Mouse (Mus musculus) MEL (cell line): ENCODE results near the gene Tom1l2. TPM values are rescaled to one million over a fixed set of nuclear protein-coding genes. Genes with fewer than 3 reads are reported as not detected.

ENCODE experiments used
- DNase-seq: peaks from one replicate; pipeline ENCODE4 v3.0.0; 2011; ENCODE audit warnings: low read depth, low spot score
- H3K27ac ChIP-seq: 2 replicates; pipeline ENCODE4 v1.5.1; 2012; ENCODE audit warnings: low read depth, mild to moderate bottlenecking, control low read depth, low read length, moderate library complexity; ENCODE audit not compliant: control insufficient read depth
- H3K27me3 ChIP-seq, 2 experiments: fragments of 150-350 bp in 1 of 2; sonication (generic) in 1 of 2; 2 replicates each; pipeline ENCODE4 v1.6.1; 2012; ENCODE audit warnings: low read length in 2 of 2, mild to moderate bottlenecking in 2 of 2, improper control_type of control experiment in 1 of 2, moderate library complexity in 1 of 2; ENCODE audit not compliant: insufficient read depth in 2 of 2, control insufficient read depth in 1 of 2
- H3K36me3 ChIP-seq, 2 experiments: 2 replicates each; pipeline ENCODE4 v1.6.1; 2012 to 2014; ENCODE audit warnings: low read length in 2 of 2, improper control_type of control experiment in 1 of 2, inconsistent platforms in 1 of 2, mild to moderate bottlenecking in 1 of 2; ENCODE audit not compliant: insufficient read depth in 2 of 2, control insufficient read depth in 1 of 2
- H3K4me1 ChIP-seq, 2 experiments: fragments of 150-350 bp in 1 of 2; sonication (generic) in 1 of 2; 2 replicates each; pipeline ENCODE4 v1.6.1; 2012; ENCODE audit warnings: low read length in 2 of 2, improper control_type of control experiment in 1 of 2, mild to moderate bottlenecking in 1 of 2; ENCODE audit not compliant: insufficient read depth in 2 of 2, control insufficient read depth in 1 of 2
- H3K4me3 ChIP-seq, 2 experiments: fragments of 150-350 bp in 1 of 2; sonication (generic) in 1 of 2; 2 replicates each; pipeline ENCODE4 v1.5.1; 2012; ENCODE audit warnings: low read depth in 2 of 2, low read length in 2 of 2, mild to moderate bottlenecking in 2 of 2, moderate library complexity in 2 of 2, control low read depth in 1 of 2, improper control_type of control experiment in 1 of 2; ENCODE audit not compliant: control insufficient read depth in 1 of 2, insufficient read depth in 1 of 2
- H3K79me2 ChIP-seq: 2 replicates; pipeline ENCODE4 v1.6.1; 2012; ENCODE audit warnings: mild to moderate bottlenecking, low read length, moderate library complexity; ENCODE audit not compliant: control insufficient read depth, poor library complexity, insufficient read depth
- H3K9ac ChIP-seq: 2 replicates; pipeline ENCODE4 v1.6.1; 2012; ENCODE audit warnings: low read depth, mild to moderate bottlenecking, control low read depth, low read length, moderate library complexity; ENCODE audit not compliant: control insufficient read depth, poor library complexity, severe bottlenecking
- H3K9me3 ChIP-seq: fragments of 150-350 bp; sonication (generic); replicated peaks from 2 replicates; pipeline ENCODE4 v1.6.1; 2012; ENCODE audit warnings: mild to moderate bottlenecking, low read length, improper control_type of control experiment, moderate library complexity; ENCODE audit not compliant: insufficient read depth
- BHLHE40 ChIP-seq: IDR thresholded peaks from 2 replicates; pipeline ENCODE4 v1.6.1; 2012; ENCODE audit warnings: low read depth, mild to moderate bottlenecking, inconsistent platforms, low read length, improper control_type of control experiment, borderline replicate concordance
- CHD2 ChIP-seq: IDR thresholded peaks from 2 replicates; pipeline ENCODE4 v1.6.1; 2011; ENCODE audit warnings: low read length, improper control_type of control experiment
- E2F4 ChIP-seq: IDR thresholded peaks from 2 replicates; pipeline ENCODE4 v1.6.1; 2011; ENCODE audit warnings: low read depth, low read length, improper control_type of control experiment, borderline replicate concordance
- ETS1 ChIP-seq: IDR thresholded peaks from 2 replicates; pipeline ENCODE4 v1.6.1; 2012; ENCODE audit warnings: low read depth, mild to moderate bottlenecking, inconsistent platforms, low read length, improper control_type of control experiment, moderate library complexity
- GATA1 ChIP-seq: IDR thresholded peaks from 2 replicates; pipeline ENCODE4 v1.6.1; 2011; ENCODE audit warnings: low read depth, low read length, improper control_type of control experiment
- JUND ChIP-seq: IDR thresholded peaks from 2 replicates; pipeline ENCODE4 v1.6.1; 2011; ENCODE audit warnings: low read depth, mild to moderate bottlenecking, improper control_type of control experiment, low read length
- MAFK ChIP-seq: IDR thresholded peaks from 2 replicates; pipeline ENCODE4 v1.6.1; 2011; ENCODE audit warnings: low read depth, mild to moderate bottlenecking, low read length, improper control_type of control experiment, borderline replicate concordance
- MEF2A ChIP-seq: IDR thresholded peaks from 2 replicates; pipeline ENCODE4 v1.6.1; 2014; ENCODE audit warnings: low read depth, mild to moderate bottlenecking, inconsistent platforms, low read length, improper control_type of control experiment; ENCODE audit not compliant: poor library complexity, insufficient replicate concordance, severe bottlenecking; ENCODE audit errors: extremely low read depth
- MYB ChIP-seq: IDR thresholded peaks from 2 replicates; pipeline ENCODE4 v1.6.1; 2011; ENCODE audit warnings: mild to moderate bottlenecking, low read depth, low read length, improper control_type of control experiment
- MYC ChIP-seq: IDR thresholded peaks from 2 replicates; pipeline ENCODE4 v1.6.1; 2011; ENCODE audit warnings: low read depth, mild to moderate bottlenecking, low read length, improper control_type of control experiment, moderate library complexity
- POLR2A ChIP-seq, 2 experiments: IDR thresholded peaks; 2 replicates each; pipeline ENCODE4 v1.6.1; 2011 to 2012; ENCODE audit warnings: low read length in 2 of 2, mild to moderate bottlenecking in 2 of 2, control low read depth in 1 of 2, improper control_type of control experiment in 1 of 2, low read depth in 1 of 2, moderate library complexity in 1 of 2; ENCODE audit not compliant: control insufficient read depth in 1 of 2, insufficient read depth in 1 of 2, poor library complexity in 1 of 2
- SIN3A ChIP-seq: IDR thresholded peaks from 2 replicates; pipeline ENCODE4 v1.6.1; 2012; ENCODE audit warnings: low read length, improper control_type of control experiment, inconsistent platforms
- SMC3 ChIP-seq: IDR thresholded peaks from 2 replicates; pipeline ENCODE4 v1.6.1; 2011; ENCODE audit warnings: low read depth, low read length, improper control_type of control experiment
- TBP ChIP-seq: IDR thresholded peaks from 2 replicates; pipeline ENCODE4 v1.8.0; 2011; ENCODE audit warnings: low read depth, low read length, improper control_type of control experiment
- ZKSCAN1 ChIP-seq: IDR thresholded peaks from 2 replicates; pipeline ENCODE4 v1.6.1; 2012; ENCODE audit warnings: low read depth, mild to moderate bottlenecking, inconsistent platforms, low read length, improper control_type of control experiment, moderate library complexity
- ZNF384 ChIP-seq: IDR thresholded peaks from 2 replicates; pipeline ENCODE4 v1.6.1; 2012; ENCODE audit warnings: low read depth, mild to moderate bottlenecking, inconsistent platforms, low read length, improper control_type of control experiment
- polyA plus RNA-seq, 2 experiments: library from polyadenylated mRNA; stranded (reverse) in 1 of 2; unstranded in 1 of 2; fragments of >175 nt in 1 of 2; fragments of >200 nt in 1 of 2; gene quantifications; 2 replicates each; pipeline versions ENCODE4 v1.2.1 to v1.2.4; 2012; ENCODE audit warnings: low replicate concordance in 2 of 2, low read depth in 1 of 2; ENCODE audit not compliant: insufficient read length in 2 of 2, insufficient read depth in 1 of 2, missing spikeins in 1 of 2
- total RNA-seq: library from RNA; depleted of rRNA; stranded (reverse); fragments of 300-350 nt; gene quantifications from 2 replicates; pipeline ENCODE4 v1.2.3, GENCODE M21; 2012

The Tom1l2 gene
- total and polyA plus RNA-seq, 3 experiments: 6.8 to 12.2 TPM; not detected in 1

DNA sequence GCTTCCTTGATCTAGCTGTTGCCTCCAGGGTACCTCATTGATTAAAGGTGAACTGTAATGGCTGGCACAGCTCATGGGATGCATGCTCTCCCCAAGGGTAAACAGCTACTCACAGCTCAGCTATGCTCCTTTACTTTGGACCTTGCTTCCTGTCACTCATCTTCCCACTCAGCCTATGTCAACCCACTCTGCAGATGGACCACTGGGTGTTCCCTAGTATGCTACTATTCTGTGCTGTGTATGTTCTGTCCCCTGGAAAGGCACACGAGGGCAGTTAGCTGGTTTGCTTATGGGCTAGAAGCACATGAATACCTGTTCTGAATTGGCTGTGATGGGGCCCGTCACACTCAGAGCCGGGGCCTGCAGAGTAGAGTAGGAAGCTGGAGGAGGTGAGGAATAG, 92.0 kb downstream of the Tom1l2 start:
- no peak overlapping the region for H3K9ac ChIP-seq

DNA sequence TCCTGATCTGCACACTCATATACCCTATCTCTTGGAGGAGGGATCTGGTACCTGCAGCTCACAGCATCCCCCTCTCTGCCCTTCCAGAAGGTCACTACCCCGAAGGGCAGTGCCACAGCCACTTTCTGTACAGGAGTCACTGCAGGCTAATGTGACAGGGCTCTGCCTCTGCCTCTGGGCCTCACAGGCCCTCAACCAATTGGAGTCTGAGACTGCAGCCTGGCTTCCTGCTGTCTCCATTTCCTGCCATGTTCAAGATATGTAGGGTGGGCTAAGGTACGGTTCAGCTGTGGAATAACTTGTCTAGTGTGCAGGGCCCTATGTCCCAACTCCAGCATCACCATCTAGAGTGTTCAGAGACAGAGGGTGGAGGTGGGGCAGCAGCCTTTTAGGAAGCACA, 95.0 kb downstream of the Tom1l2 start:
- no peak for DNase-seq
- no peaks in the 10 kb centered on the region for H3K36me3 ChIP-seq
- no peak overlapping the region for H3K27ac ChIP-seq
- no peak overlapping the region for H3K9ac ChIP-seq
- H3K4me3 ChIP-seq: no peak overlapping the region
- H3K27me3 ChIP-seq: no peaks in the 10 kb centered on the region
- TF ChIP-seq JUND: no peak
- TF ChIP-seq, all 39 proteins: peak for 0
- no peaks in the 10 kb centered on the region for H3K4me1 ChIP-seq
- H3K9me3 ChIP-seq: no peaks in the 10 kb centered on the region
- H3K79me2 ChIP-seq: no peaks in the 10 kb centered on the region

More for the DNA sequence above, 92.0 kb downstream of the Tom1l2 start:
- TF ChIP-seq ETS1 (no peak), CHD2 (no peak), MYB (no peak), ZKSCAN1 (no peak), MAFK (no peak)
- Histone ChIP-seq H3K4me3 (no peak overlapping the region), H3K36me3 (no peaks in the 10 kb centered on the region), H3K4me1 (no peaks in the 10 kb centered on the region), H3K27me3 (no peaks in the 10 kb centered on the region), H3K79me2 (no peaks in the 10 kb centered on the region), H3K27ac (no peak overlapping the region), H3K9me3 (no peaks in the 10 kb centered on the region)
- no peak for DNase-seq

DNA sequence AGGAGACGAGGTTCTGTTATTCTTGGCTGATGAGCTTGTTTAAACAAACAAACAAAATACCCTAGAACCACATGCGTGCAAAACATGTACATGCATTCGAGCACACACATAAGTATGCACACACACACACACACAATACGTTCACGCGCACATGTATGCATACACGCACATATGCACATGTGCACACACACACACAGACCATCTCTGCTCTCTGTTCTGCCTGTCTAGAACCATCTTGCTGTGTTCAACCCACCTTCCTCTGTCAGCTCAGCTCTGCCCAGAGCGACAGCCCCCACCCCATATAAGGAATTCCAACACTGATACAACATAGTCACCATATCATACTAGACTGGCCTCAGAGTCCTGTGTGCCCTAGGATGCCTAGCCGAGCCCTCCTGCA, 96.0 kb downstream of the Tom1l2 start:
- no peaks in the 10 kb centered on the region for H3K9me3 ChIP-seq
- H3K4me3 ChIP-seq: no peak overlapping the region
- H3K27ac ChIP-seq: no peak overlapping the region
- H3K79me2 ChIP-seq: no peaks in the 10 kb centered on the region
- TF ChIP-seq E2F4: no peak
- TF ChIP-seq GATA1: no peak
- TF ChIP-seq BHLHE40: no peak
- TF ChIP-seq ZNF384: no peak
- no peak for TF ChIP-seq MAFK
- TF ChIP-seq MYC: no peak
- no peak for TF ChIP-seq POLR2A (IDR thresholded peaks at IDR 0.05; ENCODE audit: control insufficient read depth in 1 of 2, insufficient read depth in 1 of 2, low read depth in 1 of 2, low read length in 2 of 2, poor library complexity in 1 of 2)
- TF ChIP-seq SMC3: no peak
- TF ChIP-seq SIN3A: no peak
- TF ChIP-seq MEF2A: no peak
- no peak for TF ChIP-seq TBP
- TF ChIP-seq, all 39 proteins: peak for 0
- H3K36me3 ChIP-seq: no peaks in the 10 kb centered on the region
- H3K27me3 ChIP-seq: no peaks in the 10 kb centered on the region
- H3K4me1 ChIP-seq: no peaks in the 10 kb centered on the region
- H3K9ac ChIP-seq: no peak overlapping the region
- DNase-seq: no peak
